Mouse (Mus musculus) erythroid progenitor cell, adult 5-6 weeks (primary cell): ENCODE data around the gene Zfp790. TPM values are rescaled to one million over a fixed set of nuclear protein-coding genes. Genes with fewer than 3 reads are reported as not detected.

Source experiments
- ATAC-seq: replicated peaks from 2 replicates; pipeline ENCODE4 v1.8.0; 2016; ENCODE audit warnings: moderate number of reproducible peaks, mild to moderate bottlenecking, moderate TSS enrichment, inconsistent platforms; ENCODE audit not compliant: poor library complexity, low FRiP score, severe bottlenecking
- total RNA-seq, 2 experiments: library from RNA; stranded (forward) in 1 of 2; stranded (reverse) in 1 of 2; fragments of 150-400 nt in 1 of 2; fragments of 186-747, 209-891 nt in 1 of 2; gene quantifications; 2 replicates each; pipeline versions ENCODE4 v1.2.3 to v1.2.4; 2015 to 2017; ENCODE audit warnings: low replicate concordance in 2 of 2

The Zfp790 gene
- total RNA-seq (2015; ENCODE audit: low replicate concordance) (0.72 and 5.0 TPM in 2 replicates), total RNA-seq (2017; ENCODE audit: low replicate concordance) (1.9 and 4.2 TPM in 2 replicates)

DNA sequence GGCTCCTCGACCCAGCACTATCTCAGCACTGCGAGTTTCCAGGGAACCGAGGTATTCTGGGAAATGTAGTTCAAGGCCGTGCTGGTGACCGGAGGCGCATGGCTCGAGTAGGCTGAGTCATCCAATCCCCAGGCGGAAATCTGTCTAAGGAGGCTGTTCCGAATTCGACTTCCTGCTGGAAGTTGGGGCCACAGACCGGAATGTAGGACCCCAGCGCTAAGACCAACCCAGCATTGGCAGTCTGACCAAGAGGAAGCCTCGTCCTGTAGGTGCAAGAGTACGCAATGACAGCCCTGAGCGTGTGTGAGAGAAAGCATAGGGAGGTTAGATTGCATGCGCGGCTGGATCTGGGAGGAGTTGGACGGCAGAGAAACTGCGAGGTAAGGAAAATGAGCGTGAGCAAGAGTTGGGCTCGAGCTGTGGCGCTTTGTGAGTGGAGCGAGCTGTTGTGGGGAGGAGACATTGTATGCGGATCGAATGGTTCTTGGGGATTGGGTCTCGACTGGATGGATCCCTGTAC, at the start of gene Zfp790:
TSS of gene Zfp790 (plus strand) at position 205 of the 520 bp plus-strand sequence.
- ATAC-seq: peak; percentile 92

- ATAC-seq: peak; percentile 63
These were observed 48.7 kb upstream of the Zfp790 start for GRCm38 (mm10) chr7:29767058-29767686.

- peak; percentile 96 for ATAC-seq
These were observed 47.6 kb upstream of the Zfp790 start, which contains the start of gene Zfp84 for GRCm38 (mm10) chr7:29768090-29768900. Zfp84 (plus strand) TSS chr7:29768552.

- ATAC-seq: no peak
These were observed 46.9 kb upstream of the Zfp790 start for GRCm38 (mm10) chr7:29768980-29769379.

- ATAC-seq: no peak
These were observed 42.4 kb upstream of the Zfp790 start for GRCm38 (mm10) chr7:29773503-29773902.

- ATAC-seq: no peak
These were observed 41.5 kb upstream of the Zfp790 start for GRCm38 (mm10) chr7:29774371-29774770.

DNA sequence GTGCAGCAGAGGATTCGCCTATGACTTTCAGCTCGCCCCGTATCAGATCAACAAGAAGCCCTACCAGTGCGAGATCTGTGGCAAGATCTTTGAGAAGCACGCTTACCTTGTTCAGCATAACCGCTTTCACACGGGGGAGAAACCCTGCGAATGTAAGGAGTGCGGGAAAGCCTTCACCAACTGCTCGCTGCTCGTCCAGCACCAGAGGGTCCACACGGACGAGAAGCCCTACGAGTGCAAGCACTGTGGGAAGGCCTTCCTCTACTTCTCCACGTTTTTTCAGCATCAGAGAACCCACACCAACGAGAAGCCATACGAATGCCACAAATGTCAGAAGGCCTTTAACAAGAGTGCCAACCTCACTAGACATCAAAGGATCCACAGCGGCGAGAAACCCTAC, 39.3 kb upstream of the Zfp790 start:
- ATAC-seq: no peak

GRCm38 (mm10) chr7:29777372-29777771, 38.5 kb upstream of the Zfp790 start:
- no peak for ATAC-seq

- ATAC-seq: no peak
These were observed 31.9 kb upstream of the Zfp790 start, which contains the start of gene Zfp30 for GRCm38 (mm10) chr7:29783871-29784551. Zfp30 (plus strand) TSS chr7:29783998.

GRCm38 (mm10) chr7:29785023-29785422, 30.9 kb upstream of the Zfp790 start:
- no peak for ATAC-seq

DNA sequence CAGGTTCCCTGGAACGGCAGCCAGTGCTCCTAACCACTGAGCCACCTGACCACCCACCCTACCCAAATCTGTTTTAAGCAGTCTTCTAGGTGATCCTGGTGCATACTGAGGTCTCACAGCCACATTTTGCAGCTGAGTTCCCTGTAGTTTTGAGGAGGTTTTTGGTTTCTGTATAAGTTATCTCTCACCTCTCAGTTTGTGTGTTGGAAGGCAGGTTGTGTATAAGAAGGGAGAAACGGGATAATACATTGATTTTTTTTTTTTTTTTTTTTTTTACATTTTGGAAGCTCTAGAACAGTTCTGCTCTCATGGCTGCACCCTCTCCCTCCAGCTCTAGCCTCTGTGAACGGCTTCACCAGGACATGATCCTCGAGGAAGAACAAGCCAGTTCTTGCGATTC, 30.0 kb upstream of the Zfp790 start:
- ATAC-seq: no peak

- no peak for ATAC-seq
These were observed 23.0 kb upstream of the Zfp790 start for GRCm38 (mm10) chr7:29792906-29793305.

- no peak for ATAC-seq
These were observed 8.9 kb upstream of the Zfp790 start for GRCm38 (mm10) chr7:29807046-29807445.

DNA sequence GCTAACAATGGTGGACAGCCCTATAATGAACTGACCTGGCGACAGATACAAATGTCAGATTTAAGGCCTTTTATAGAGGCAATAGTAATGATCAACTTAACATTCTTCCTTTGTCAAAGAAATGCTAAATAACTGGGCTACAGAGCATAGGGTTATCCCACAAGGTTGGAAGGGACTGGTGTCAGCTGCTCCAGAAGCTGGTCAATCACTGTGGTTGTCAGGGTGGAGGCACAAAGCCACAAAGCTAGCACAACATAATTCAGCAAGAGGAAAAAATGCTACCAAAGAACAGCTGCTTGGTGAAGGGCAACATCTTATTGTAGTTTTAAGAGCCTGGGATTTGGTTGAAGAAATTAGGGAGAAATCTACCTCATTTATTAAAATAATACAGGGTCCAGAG, 3.7 kb upstream of the Zfp790 start:
- no peak for ATAC-seq

- no peak for ATAC-seq
These were observed 1.5 kb upstream of the Zfp790 start for GRCm38 (mm10) chr7:29814381-29814780.

- peak; percentile 32 for ATAC-seq
These were observed 691 bp upstream of the Zfp790 start for GRCm38 (mm10) chr7:29815061-29815784.

- ATAC-seq: peak; percentile 74
These were observed 2.8 kb downstream of the Zfp790 start for GRCm38 (mm10) chr7:29818619-29819254.

GRCm38 (mm10) chr7:29828001-29828400, 12.1 kb downstream of the Zfp790 start:
- no peak for ATAC-seq

DNA sequence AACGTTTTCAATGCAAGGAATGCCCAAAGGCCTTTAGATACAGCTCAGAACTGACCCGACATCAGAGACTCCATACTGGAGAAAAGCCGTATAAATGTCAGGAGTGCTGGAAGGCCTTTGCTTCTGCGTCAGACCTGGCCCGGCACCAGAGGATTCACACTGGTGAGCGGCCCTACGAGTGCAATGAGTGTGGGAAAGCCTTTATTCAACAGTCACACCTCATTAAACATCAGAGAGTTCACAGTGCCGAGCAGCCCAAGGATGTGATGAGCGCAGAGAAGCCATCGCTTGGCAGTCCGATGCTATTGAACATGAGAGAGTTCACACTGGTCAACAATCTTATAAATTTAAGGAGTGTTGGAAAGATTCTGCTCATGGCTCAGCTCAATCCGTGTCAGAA, 13.9 kb downstream of the Zfp790 start:
- no peak for ATAC-seq
